Mouse (Mus musculus): ENCODE measurements around the gene Zbed6.

- TF ChIP-seq EP300 (IDR thresholded peaks at IDR 0.05): no peak
- TF ChIP-seq CTCF (IDR thresholded peaks at IDR 0.05): no peak
Observed at GRCm38 (mm10) chr1:133611436-133611835, 49.2 kb downstream of the Zbed6 start.

Data from lung, postnatal 0 days (tissue).